Comparison of ENCODE assay signal across 23 mouse cellular contexts in genomic region chrX:130019735-130020134, GRCm38 (mm10).
DNase-seq lines count a peak whose midpoint lies in the region; ATAC-seq lines count a peak whose summit lies in the region.
"Had no signal": no experiment of that assay in that cellular context is flagged by ENCODE, and none has a peak within 500 bp of the region (broad histone marks: within the 10 kb centered on the region; RNA-seq: fewer than 3 reads in every experiment).

No protein-coding gene starts in this region.

- H3K9ac ChIP-seq in forebrain, embryonic 14.5 days (ENCODE audit: low read length), result no peak overlapping the region
- H3K9ac ChIP-seq: embryonic facial prominence, embryonic 12.5 days; forebrain, embryonic 13.5 days; heart, embryonic 15.5 days; hindbrain, embryonic 13.5 days had no signal

- no peaks in the 10 kb centered on the region for H3K9me3 ChIP-seq in forebrain, embryonic 14.5 days (replicated peaks; ENCODE audit: control insufficient read depth, low read length)
- H3K9me3 ChIP-seq in forebrain, embryonic 10.5 days, result no peaks in the 10 kb centered on the region
- H3K9me3 ChIP-seq: embryonic facial prominence, embryonic 12.5 days; forebrain, embryonic 13.5 days; heart, embryonic 15.5 days; hindbrain, embryonic 13.5 days had no signal

- no peaks in the 10 kb centered on the region for H3K4me1 ChIP-seq in forebrain, embryonic 14.5 days (ENCODE audit: control insufficient read depth, insufficient read depth, low read length)
- H3K4me1 ChIP-seq in forebrain, embryonic 10.5 days, result no peaks in the 10 kb centered on the region
- H3K4me1 ChIP-seq: embryonic facial prominence, embryonic 12.5 days; forebrain, embryonic 13.5 days; heart, embryonic 15.5 days; hindbrain, embryonic 13.5 days had no signal

- peak; percentile 57 for DNase-seq in forebrain, embryonic 14.5 days (ENCODE audit: low spot score)
- no peak for DNase-seq in forebrain, embryonic 10.5 days (ENCODE audit: extremely low spot score, low spot score)
- peak; percentile 9 to 37 for DNase-seq in layer of hippocampus, adult 18-20 months (ENCODE audit: low spot score in 2 of 2)
- no peak for DNase-seq in layer of hippocampus, postnatal 10 days (ENCODE audit: low spot score in 2 of 2)
- peak; percentile 1 for DNase-seq in NIH3T3 (ENCODE audit: low read depth)
- DNase-seq in layer of hippocampus, adult 9-10 months (ENCODE audit: low spot score), result peak; percentile 6
- DNase-seq in gastrocnemius, adult 8-10 months (ENCODE audit: low spot score in 2 of 2), result no peak
- DNase-seq: adrenal gland, postnatal 14 days; cerebellum, adult 11 months; cerebellum, adult 8-10 months; cerebellum, postnatal 14 days; embryo, embryonic 11 days; gastrocnemius, postnatal 14 days; heart, adult 2 months; heart, postnatal 14 days had no signal

- H3K27ac ChIP-seq in forebrain, embryonic 14.5 days (ENCODE audit: low read depth, low read length), result no peak overlapping the region
- H3K27ac ChIP-seq in forebrain, embryonic 10.5 days, result no peak overlapping the region
- H3K27ac ChIP-seq: embryonic facial prominence, embryonic 12.5 days; forebrain, embryonic 13.5 days; heart, adult 2 months; heart, embryonic 15.5 days; hindbrain, embryonic 13.5 days; hindbrain, postnatal 0 days had no signal

- 60% methylated on average over 1 of the region's 1 CpGs for WGBS in forebrain, embryonic 14.5 days
- 90% methylated on average over 1 of the region's 1 CpGs for WGBS in forebrain, embryonic 10.5 days

- H3K36me3 ChIP-seq in forebrain, embryonic 14.5 days (ENCODE audit: control insufficient read depth, insufficient read depth, low read length), result no peaks in the 10 kb centered on the region
- H3K36me3 ChIP-seq in forebrain, embryonic 10.5 days (replicated peaks), result no peaks in the 10 kb centered on the region
- H3K36me3 ChIP-seq: embryonic facial prominence, embryonic 12.5 days; heart, embryonic 15.5 days; hindbrain, embryonic 13.5 days had no signal

- ATAC-seq in forebrain, embryonic 14.5 days, result no peak
- ATAC-seq: activated CD4-positive, CD25-positive, alpha-beta regulatory T cell, adult 4 months; forebrain, embryonic 13.5 days; hindbrain, postnatal 0 days; Patski had no signal

- no peaks in the 10 kb centered on the region for H3K27me3 ChIP-seq in forebrain, embryonic 14.5 days (replicated peaks; ENCODE audit: control insufficient read depth, insufficient read depth, low read length)
- no peaks in the 10 kb centered on the region for H3K27me3 ChIP-seq in forebrain, embryonic 10.5 days (ENCODE audit: poor library complexity, severe bottlenecking)
- H3K27me3 ChIP-seq: embryonic facial prominence, embryonic 12.5 days; forebrain, embryonic 13.5 days; heart, embryonic 15.5 days; hindbrain, embryonic 13.5 days had no signal

- H3K4me2 ChIP-seq in forebrain, embryonic 14.5 days (ENCODE audit: low read length), result no peak overlapping the region
- H3K4me2 ChIP-seq: embryonic facial prominence, embryonic 12.5 days; forebrain, embryonic 13.5 days; heart, embryonic 11.5 days; heart, embryonic 15.5 days; hindbrain, embryonic 13.5 days had no signal

- H3K4me3 ChIP-seq in forebrain, embryonic 14.5 days (ENCODE audit: low read depth, low read length), result no peak overlapping the region
- H3K4me3 ChIP-seq in forebrain, embryonic 10.5 days, result no peak overlapping the region
- H3K4me3 ChIP-seq: embryonic facial prominence, embryonic 12.5 days; forebrain, embryonic 13.5 days; heart, adult 2 months; heart, embryonic 15.5 days; hindbrain, embryonic 13.5 days had no signal

Comparison
In these comparisons a context has a peak if more than half of its experiments do, and no peak if none do; other contexts are left out.
1. DNase-seq: peak in forebrain, embryonic 14.5 days (single experiment), layer of hippocampus, adult 18-20 months (2 of 2), NIH3T3 (single experiment) and layer of hippocampus, adult 9-10 months (single experiment); none in forebrain, embryonic 10.5 days (single experiment), layer of hippocampus, postnatal 10 days (0 of 2) and gastrocnemius, adult 8-10 months (0 of 2).